Mouse (Mus musculus): Measurements from ENCODE around the gene Tbc1d8. TPM values are rescaled to one million over a fixed set of nuclear protein-coding genes. Genes with fewer than 3 reads are reported as not detected.

Tbc1d8 gene
- total and polyA plus RNA-seq, 3 experiments, result 0.16 to 1.4 (median 0.81) TPM

- dilution Hi-C loops (cut with MboI; ENCODE audit: extremely low pct_ligation_motif_present, extremely low pct_unique_long_range_greater_than_20kb, low sequenced_read_pairs), result no loop called here
- in situ Hi-C loops (cut with MboI; ENCODE audit: low pct_ligation_motif_present, low pct_unique_long_range_greater_than_20kb, low sequenced_read_pairs), result no loop called here
- H3K36me3 ChIP-seq (replicated peaks in 1 of 2; ENCODE audit: control insufficient read depth in 1 of 2, insufficient read depth in 1 of 2, low read length in 1 of 2), result no peaks in the 10 kb centered on the region
These were observed 90.4 kb downstream of the Tbc1d8 start for GRCm38 (mm10) chr1:39388163-39388562.

DNA sequence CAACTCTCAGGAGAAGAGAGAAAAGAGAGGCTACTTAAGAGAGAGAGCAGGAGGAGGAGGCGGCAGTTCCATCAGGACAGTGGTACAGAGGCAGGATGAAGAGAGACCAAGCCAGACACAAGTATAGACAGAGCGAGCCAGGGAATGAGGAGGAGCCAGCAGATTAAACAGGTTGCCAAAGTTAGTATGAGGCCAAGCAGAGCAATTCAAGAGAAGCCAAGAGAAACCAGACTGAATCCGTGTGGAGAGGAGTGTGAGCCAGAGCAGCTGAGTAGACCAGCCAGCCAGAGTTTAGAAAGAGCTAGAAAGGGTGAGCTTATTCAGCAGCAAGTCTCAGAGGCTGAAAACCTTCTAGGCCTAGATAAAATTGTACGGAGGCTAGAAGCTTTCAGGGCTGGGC lies 91.1 kb downstream of the Tbc1d8 start:
- no peak for TF ChIP-seq ELF1 (IDR thresholded peaks at IDR 0.05; ENCODE audit: low read depth, low read length)
- Histone ChIP-seq H3K4me1 (ENCODE audit: control insufficient read depth in 1 of 2, insufficient read depth in 2 of 2) (peaks cover 4 to 9% of the 10 kb centered on the region in 2 experiments; a peak in 2 of 4 replicates), H3K36me3 (replicated peaks in 1 of 2; ENCODE audit: control insufficient read depth in 1 of 2, insufficient read depth in 1 of 2, low read length in 1 of 2) (no peaks in the 10 kb centered on the region), H3K4me2 (ENCODE audit: insufficient read depth, low read depth, poor library complexity, severe bottlenecking) (no peak overlapping the region), H3K9ac (ENCODE audit: insufficient read depth, low read depth) (no peak overlapping the region), H3K27me3 (replicated peaks) (no peaks in the 10 kb centered on the region), H3K9me3 (replicated peaks; ENCODE audit: low read length) (no peaks in the 10 kb centered on the region), H3K4me3 (replicated peaks in 1 of 3; ENCODE audit: low read depth in 2 of 3, low read length in 2 of 3, poor library complexity in 1 of 3) (no peak overlapping the region), H3K79me2 (replicated peaks; ENCODE audit: control insufficient read depth, extremely low read depth, insufficient read depth, poor library complexity, severe bottlenecking) (no peaks in the 10 kb centered on the region), H3K27ac (ENCODE audit: insufficient read depth, low read depth) (no peak overlapping the region)
- dilution Hi-C loops (cut with MboI; ENCODE audit: extremely low pct_ligation_motif_present, extremely low pct_unique_long_range_greater_than_20kb, low sequenced_read_pairs), result no loop called here
- DNase-seq (ENCODE audit: extremely low read depth), result no peak
- in situ Hi-C loops (cut with MboI; ENCODE audit: low pct_ligation_motif_present, low pct_unique_long_range_greater_than_20kb, low sequenced_read_pairs), result no loop called here

More at GRCm38 (mm10) chr1:39388163-39388562, 90.4 kb downstream of the Tbc1d8 start:
- Histone ChIP-seq H3K27ac (ENCODE audit: insufficient read depth, low read depth) (no peak overlapping the region), H3K9ac (ENCODE audit: insufficient read depth, low read depth) (no peak overlapping the region), H3K27me3 (replicated peaks) (no peaks in the 10 kb centered on the region), H3K4me3 (replicated peaks in 1 of 3; ENCODE audit: low read depth in 2 of 3, low read length in 2 of 3, poor library complexity in 1 of 3) (no peak overlapping the region), H3K4me1 (ENCODE audit: control insufficient read depth in 1 of 2, insufficient read depth in 2 of 2) (peaks cover 4 to 9% of the 10 kb centered on the region in 2 experiments; a peak in 2 of 4 replicates), H3K79me2 (replicated peaks; ENCODE audit: control insufficient read depth, extremely low read depth, insufficient read depth, poor library complexity, severe bottlenecking) (no peaks in the 10 kb centered on the region), H3K4me2 (ENCODE audit: insufficient read depth, low read depth, poor library complexity, severe bottlenecking) (no peak overlapping the region), H3K9me3 (replicated peaks; ENCODE audit: low read length) (no peaks in the 10 kb centered on the region)
- no peak for DNase-seq (ENCODE audit: extremely low read depth)
- TF ChIP-seq JUN (IDR thresholded peaks at IDR 0.05; ENCODE audit: insufficient read depth, low read depth, low read length) (no peak), POLR2AphosphoS2 (IDR thresholded peaks at IDR 0.05; ENCODE audit: low read depth, low read length) (no peak), MXI1 (IDR thresholded peaks at IDR 0.05; ENCODE audit: low read depth, low read length) (no peak), POLR2A (IDR thresholded peaks at IDR 0.05; ENCODE audit: low read depth, low read length) (no peak), ZMIZ1 (IDR thresholded peaks at IDR 0.05; ENCODE audit: low read depth, low read length) (no peak), RAD21 (IDR thresholded peaks at IDR 0.05; ENCODE audit: low read depth, low read length) (no peak), JUND (conservative IDR thresholded peaks at IDR 0.05; ENCODE audit: low read depth, low read length) (no peak), MAX (IDR thresholded peaks at IDR 0.05; ENCODE audit: low read length) (no peak)

DNA sequence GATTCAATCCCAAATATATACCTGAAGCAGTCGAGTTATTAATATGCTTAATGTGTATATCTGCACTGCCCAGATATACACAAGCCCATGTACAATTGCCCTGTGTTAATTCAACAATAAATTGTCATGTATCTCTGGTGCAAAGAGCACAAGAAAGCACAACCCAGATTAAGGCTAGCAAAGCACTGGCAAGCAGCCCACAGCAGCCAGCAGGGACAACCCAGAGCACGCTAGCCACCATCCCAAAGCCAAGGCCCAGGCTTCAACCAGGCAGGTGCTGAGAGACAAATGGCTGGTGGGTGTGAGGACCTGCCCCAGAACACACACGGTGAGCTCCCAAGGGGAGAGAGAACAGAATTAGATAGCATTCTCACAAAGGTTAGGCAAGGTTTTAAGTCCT lies 92.1 kb downstream of the Tbc1d8 start:
- H3K4me1 ChIP-seq (ENCODE audit: control insufficient read depth in 1 of 2, insufficient read depth in 2 of 2), result peaks cover 4 to 9% of the 10 kb centered on the region in 2 experiments; a peak in 2 of 4 replicates
- H3K79me2 ChIP-seq (replicated peaks; ENCODE audit: control insufficient read depth, extremely low read depth, insufficient read depth, poor library complexity, severe bottlenecking), result no peaks in the 10 kb centered on the region
- H3K9ac ChIP-seq (ENCODE audit: insufficient read depth, low read depth), result no peak overlapping the region
- no peaks in the 10 kb centered on the region for H3K9me3 ChIP-seq (replicated peaks; ENCODE audit: low read length)
- dilution Hi-C loops (cut with MboI; ENCODE audit: extremely low pct_ligation_motif_present, extremely low pct_unique_long_range_greater_than_20kb, low sequenced_read_pairs), result no loop called here
- in situ Hi-C loops (cut with MboI; ENCODE audit: low pct_ligation_motif_present, low pct_unique_long_range_greater_than_20kb, low sequenced_read_pairs), result no loop called here
- no peak overlapping the region for H3K27ac ChIP-seq (ENCODE audit: insufficient read depth, low read depth)
- H3K4me3 ChIP-seq (replicated peaks in 1 of 3; ENCODE audit: low read depth in 2 of 3, low read length in 2 of 3, poor library complexity in 1 of 3), result no peak overlapping the region
- H3K4me2 ChIP-seq (ENCODE audit: insufficient read depth, low read depth, poor library complexity, severe bottlenecking), result no peak overlapping the region
- TF ChIP-seq GABPA (IDR thresholded peaks at IDR 0.05; ENCODE audit: insufficient replicate concordance, low read depth, low read length) (no peak), ZKSCAN1 (IDR thresholded peaks at IDR 0.05; ENCODE audit: borderline replicate concordance, low read depth, low read length) (no peak), CHD2 (IDR thresholded peaks at IDR 0.05; ENCODE audit: low read length) (no peak), TCF12 (IDR thresholded peaks at IDR 0.05; ENCODE audit: low read depth, low read length) (no peak), SIN3A (IDR thresholded peaks at IDR 0.05; ENCODE audit: low read length) (no peak), MAFK (IDR thresholded peaks at IDR 0.05; ENCODE audit: insufficient replicate concordance, low read length) (no peak), NELFE (IDR thresholded peaks at IDR 0.05; ENCODE audit: low read depth, low read length) (no peak), EP300 (IDR thresholded peaks at IDR 0.05; ENCODE audit: low read length) (no peak), RAD21 (IDR thresholded peaks at IDR 0.05; ENCODE audit: low read depth, low read length) (no peak), E2F4 (IDR thresholded peaks at IDR 0.05; ENCODE audit: insufficient replicate concordance, low read depth, low read length) (no peak), KAT2A (IDR thresholded peaks at IDR 0.05; ENCODE audit: insufficient replicate concordance, low read length) (no peak), RCOR1 (conservative IDR thresholded peaks at IDR 0.05; ENCODE audit: low read depth, low read length) (no peak), ETS1 (conservative IDR thresholded peaks at IDR 0.05; ENCODE audit: low read depth, low read length) (no peak), MAX (IDR thresholded peaks at IDR 0.05; ENCODE audit: low read length) (no peak), TBP (conservative IDR thresholded peaks at IDR 0.05; ENCODE audit: low read depth, low read length) (no peak), ZNF384 (IDR thresholded peaks at IDR 0.05; ENCODE audit: low read depth, low read length) (no peak)
- no peak for DNase-seq (ENCODE audit: extremely low read depth)
- H3K36me3 ChIP-seq (replicated peaks in 1 of 2; ENCODE audit: control insufficient read depth in 1 of 2, insufficient read depth in 1 of 2, low read length in 1 of 2), result no peaks in the 10 kb centered on the region
- no peaks in the 10 kb centered on the region for H3K27me3 ChIP-seq (replicated peaks)

Measured in CH12.LX (cell line).